Mouse (Mus musculus): ENCODE results near the gene Akap13. TPM values are rescaled to one million over a fixed set of nuclear protein-coding genes. Genes with fewer than 3 reads are reported as not detected.

Gene Akap13
- polyA plus RNA-seq, 1 experiment from 2014 or later, result 17.4 TPM

GRCm38 (mm10) chr7:75618699-75619098 is 163.4 kb downstream of the Akap13 start:
- no peaks in the 10 kb centered on the region; the same call in none of the 2 replicates for H3K36me3 ChIP-seq (ENCODE audit: control insufficient read depth, insufficient read depth)
- no peak for ATAC-seq
- H3K9me3 ChIP-seq (ENCODE audit: control insufficient read depth), result no peaks in the 10 kb centered on the region
- no peak overlapping the region for H3K4me2 ChIP-seq (replicated peaks; ENCODE audit: low read depth)
- 70% methylated on average over 3 of the region's 3 CpGs for WGBS
- no peak overlapping the region for H3K9ac ChIP-seq (ENCODE audit: low read depth, low read length)
- TF ChIP-seq CTCF (IDR thresholded peaks at IDR 0.05; ENCODE audit: low read depth), result no peak
- H3K27ac ChIP-seq (ENCODE audit: low read depth, low read length), result no peak overlapping the region; the same call in 1 of the 2 replicates
- H3K4me1 ChIP-seq (replicated peaks; ENCODE audit: control insufficient read depth, insufficient read depth, low read length), result 0 out of 2 replicates have a peak, but pooled peaks cover 4% of the 10 kb centered on the region
- H3K27me3 ChIP-seq (replicated peaks; ENCODE audit: control insufficient read depth, insufficient read depth, low read length), result no peaks in the 10 kb centered on the region
- H3K4me3 ChIP-seq (ENCODE audit: low read depth, low read length), result no peak overlapping the region

GRCm38 (mm10) chr7:75619875-75620274 is 164.5 kb downstream of the Akap13 start:
- WGBS, result 86% methylated on average over 6 of the region's 6 CpGs
- no peak overlapping the region for H3K4me3 ChIP-seq (ENCODE audit: low read depth, low read length)
- 0 out of 2 replicates have a peak, but pooled peaks cover 4% of the 10 kb centered on the region for H3K4me1 ChIP-seq (replicated peaks; ENCODE audit: control insufficient read depth, insufficient read depth, low read length)
- no peak overlapping the region for H3K27ac ChIP-seq (ENCODE audit: low read depth, low read length)
- no peak overlapping the region for H3K4me2 ChIP-seq (replicated peaks; ENCODE audit: low read depth)
- ATAC-seq, result no peak
- TF ChIP-seq CTCF (IDR thresholded peaks at IDR 0.05; ENCODE audit: low read depth), result no peak
- H3K27me3 ChIP-seq (replicated peaks; ENCODE audit: control insufficient read depth, insufficient read depth, low read length), result no peaks in the 10 kb centered on the region
- no peak overlapping the region for H3K9ac ChIP-seq (ENCODE audit: low read depth, low read length)
- no peaks in the 10 kb centered on the region; the same call in none of the 2 replicates for H3K36me3 ChIP-seq (ENCODE audit: control insufficient read depth, insufficient read depth)
- H3K9me3 ChIP-seq (ENCODE audit: control insufficient read depth), result no peaks in the 10 kb centered on the region

GRCm38 (mm10) chr7:75620395-75620960 is 165.1 kb downstream of the Akap13 start:
- Histone ChIP-seq H3K4me1 (replicated peaks; ENCODE audit: control insufficient read depth, insufficient read depth, low read length) (0 out of 2 replicates have a peak, but pooled peaks cover 4% of the 10 kb centered on the region), H3K4me3 (ENCODE audit: low read depth, low read length) (no peak overlapping the region), H3K27ac (ENCODE audit: low read depth, low read length) (no peak overlapping the region), H3K9ac (ENCODE audit: low read depth, low read length) (no peak overlapping the region), H3K36me3 (ENCODE audit: control insufficient read depth, insufficient read depth) (peaks cover 4% of the 10 kb centered on the region; the same call in 1 of the 2 replicates), H3K4me2 (replicated peaks; ENCODE audit: low read depth) (no peak overlapping the region), H3K27me3 (replicated peaks; ENCODE audit: control insufficient read depth, insufficient read depth, low read length) (no peaks in the 10 kb centered on the region), H3K9me3 (ENCODE audit: control insufficient read depth) (no peaks in the 10 kb centered on the region)
- ATAC-seq, result no peak
- 90% methylated on average over 3 of the region's 3 CpGs for WGBS
- TF ChIP-seq CTCF (IDR thresholded peaks at IDR 0.05; ENCODE audit: low read depth), result no peak

- 79% methylated on average over 4 of the region's 4 CpGs for WGBS
- Histone ChIP-seq H3K9me3 (ENCODE audit: control insufficient read depth) (no peaks in the 10 kb centered on the region), H3K9ac (ENCODE audit: low read depth, low read length) (no peak overlapping the region), H3K4me2 (replicated peaks; ENCODE audit: low read depth) (no peak overlapping the region), H3K4me1 (replicated peaks; ENCODE audit: control insufficient read depth, insufficient read depth, low read length) (0 out of 2 replicates have a peak, but pooled peaks cover 4% of the 10 kb centered on the region), H3K27ac (ENCODE audit: low read depth, low read length) (no peak overlapping the region), H3K27me3 (replicated peaks; ENCODE audit: control insufficient read depth, insufficient read depth, low read length) (no peaks in the 10 kb centered on the region), H3K36me3 (ENCODE audit: control insufficient read depth, insufficient read depth) (peaks cover 7% of the 10 kb centered on the region; the same call in 1 of the 2 replicates), H3K4me3 (ENCODE audit: low read depth, low read length) (no peak overlapping the region)
- no peak for ATAC-seq
- no peak for TF ChIP-seq CTCF (IDR thresholded peaks at IDR 0.05; ENCODE audit: low read depth)
These were observed 165.6 kb downstream of the Akap13 start for GRCm38 (mm10) chr7:75620976-75621375.

- ATAC-seq, result peak; percentile 64; the same call in 1 of the 2 replicates
- no peaks in the 10 kb centered on the region for H3K9me3 ChIP-seq (ENCODE audit: control insufficient read depth)
- peaks cover 4% of the 10 kb centered on the region; the same call in 1 of the 2 replicates for H3K4me1 ChIP-seq (replicated peaks; ENCODE audit: control insufficient read depth, insufficient read depth, low read length)
- no peak overlapping the region for H3K4me2 ChIP-seq (replicated peaks; ENCODE audit: low read depth)
- H3K27ac ChIP-seq (ENCODE audit: low read depth, low read length), result no peak overlapping the region
- H3K27me3 ChIP-seq (replicated peaks; ENCODE audit: control insufficient read depth, insufficient read depth, low read length), result no peaks in the 10 kb centered on the region
- 44% methylated on average over 2 of the region's 2 CpGs for whole genome bisulfite sequencing
- H3K9ac ChIP-seq (ENCODE audit: low read depth, low read length), result no peak overlapping the region
- H3K36me3 ChIP-seq (ENCODE audit: control insufficient read depth, insufficient read depth), result peaks cover 7% of the 10 kb centered on the region; the same call in 1 of the 2 replicates
- no peak for TF ChIP-seq CTCF (IDR thresholded peaks at IDR 0.05; ENCODE audit: low read depth)
- H3K4me3 ChIP-seq (ENCODE audit: low read depth, low read length), result no peak overlapping the region
These were observed 172.5 kb downstream of the Akap13 start for GRCm38 (mm10) chr7:75627831-75628230.

GRCm38 (mm10) chr7:75629669-75630068 is 174.3 kb downstream of the Akap13 start:
- no peak for ATAC-seq
- no peak for TF ChIP-seq CTCF (IDR thresholded peaks at IDR 0.05; ENCODE audit: low read depth)
- WGBS, result 76% methylated on average over 4 of the region's 4 CpGs
- Histone ChIP-seq H3K4me2 (replicated peaks; ENCODE audit: low read depth) (no peak overlapping the region), H3K27ac (ENCODE audit: low read depth, low read length) (no peak overlapping the region), H3K27me3 (replicated peaks; ENCODE audit: control insufficient read depth, insufficient read depth, low read length) (no peaks in the 10 kb centered on the region), H3K36me3 (ENCODE audit: control insufficient read depth, insufficient read depth) (peaks cover 7% of the 10 kb centered on the region; the same call in 1 of the 2 replicates), H3K4me1 (replicated peaks; ENCODE audit: control insufficient read depth, insufficient read depth, low read length) (peaks cover 8% of the 10 kb centered on the region; the same call in 1 of the 2 replicates), H3K9ac (ENCODE audit: low read depth, low read length) (no peak overlapping the region), H3K4me3 (ENCODE audit: low read depth, low read length) (no peak overlapping the region), H3K9me3 (ENCODE audit: control insufficient read depth) (no peaks in the 10 kb centered on the region)

All from intestine, postnatal 0 days (tissue).